Mouse (Mus musculus): ENCODE measurements around the gene Ppp1r15a.
A peak's percentile ranks its signal among the peaks of the same experiment; 100 is the strongest.
"Not testable (repeated sequence)": the region's sequence is repeated elsewhere in the genome, so short reads cannot be mapped to it uniquely, and the experiment has no call there.

Gene Ppp1r15a

DNA sequence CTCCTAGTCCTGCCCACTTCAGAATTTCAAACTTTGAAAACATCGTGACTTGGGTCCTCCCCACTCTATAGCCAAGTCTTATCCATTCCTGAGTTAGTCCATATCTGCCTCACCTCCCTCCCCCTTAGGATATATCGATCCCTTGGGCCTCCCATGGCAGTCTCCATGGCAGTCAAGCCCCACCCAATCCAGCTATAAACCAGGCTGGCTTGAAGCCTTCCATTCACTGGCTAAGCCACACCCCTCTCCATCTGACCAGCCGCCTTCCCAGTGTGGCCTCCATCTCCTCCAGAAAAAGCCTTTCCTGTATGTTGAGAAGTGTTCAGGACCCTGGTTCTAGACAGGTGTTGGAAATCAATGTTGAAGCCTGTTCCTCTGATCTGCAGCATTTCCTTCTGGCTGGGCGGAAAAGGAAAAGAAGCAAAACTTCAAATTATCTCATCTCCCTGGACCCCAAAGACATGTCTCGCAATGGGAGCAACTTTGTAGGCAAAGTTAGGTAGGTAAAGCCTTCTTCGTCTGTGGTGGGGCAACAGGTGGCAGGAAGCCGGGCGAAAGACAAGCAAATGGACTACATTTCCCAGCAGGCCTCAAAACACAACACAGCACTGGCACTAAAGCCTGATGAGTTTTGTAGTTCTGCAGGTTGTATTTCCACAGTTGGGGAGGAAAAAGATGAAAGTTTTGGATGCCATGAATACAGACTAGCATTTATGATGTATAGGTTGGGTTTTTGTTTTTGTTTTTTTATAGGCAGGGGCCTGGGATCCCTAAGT, 6.5 kb downstream of the Ppp1r15a start:
- DNase-seq (ENCODE audit: low read depth), result peak; percentile 44

DNA sequence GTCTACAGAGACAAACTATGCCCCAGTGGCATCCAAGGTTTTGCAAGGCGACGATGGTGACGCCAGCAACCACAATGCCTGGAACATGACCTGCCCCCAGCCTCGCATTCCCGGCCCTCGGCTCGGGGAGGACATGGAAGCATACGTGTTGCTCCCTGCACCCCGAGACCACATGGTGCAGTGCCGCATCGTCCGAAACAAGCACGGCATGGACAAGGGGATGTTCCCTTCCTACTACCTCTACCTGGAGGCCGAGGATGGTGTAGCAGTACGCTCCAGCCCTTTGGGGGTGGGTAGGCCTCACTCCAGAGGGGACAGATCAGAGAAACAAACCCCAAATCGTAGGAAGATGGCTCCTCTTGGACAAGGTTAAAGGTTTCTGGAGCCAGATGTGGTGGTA, 7.5 kb downstream of the Ppp1r15a start:
- no peak for DNase-seq (ENCODE audit: low read depth)

DNA sequence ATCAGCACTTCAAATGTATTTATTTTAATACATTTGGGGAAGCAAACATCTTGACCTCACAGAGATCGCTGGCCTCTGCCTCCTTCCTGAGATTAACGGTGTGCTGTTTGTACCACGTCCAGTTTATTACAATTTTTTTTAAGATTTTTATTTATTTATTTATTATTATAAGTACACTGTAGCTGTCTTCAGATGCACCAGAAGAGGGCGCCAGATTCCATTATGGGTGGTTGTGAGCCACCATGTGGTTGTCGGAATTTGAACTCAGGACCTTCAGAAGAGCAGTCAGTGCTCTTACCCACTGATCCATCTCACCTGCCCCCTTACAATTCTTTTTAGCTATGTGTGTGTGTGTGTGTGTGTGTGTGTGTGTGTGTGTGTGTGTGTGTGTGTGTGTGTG, 9.2 kb downstream of the Ppp1r15a start:
- DNase-seq (ENCODE audit: low read depth), result not testable (repeated sequence)

DNA sequence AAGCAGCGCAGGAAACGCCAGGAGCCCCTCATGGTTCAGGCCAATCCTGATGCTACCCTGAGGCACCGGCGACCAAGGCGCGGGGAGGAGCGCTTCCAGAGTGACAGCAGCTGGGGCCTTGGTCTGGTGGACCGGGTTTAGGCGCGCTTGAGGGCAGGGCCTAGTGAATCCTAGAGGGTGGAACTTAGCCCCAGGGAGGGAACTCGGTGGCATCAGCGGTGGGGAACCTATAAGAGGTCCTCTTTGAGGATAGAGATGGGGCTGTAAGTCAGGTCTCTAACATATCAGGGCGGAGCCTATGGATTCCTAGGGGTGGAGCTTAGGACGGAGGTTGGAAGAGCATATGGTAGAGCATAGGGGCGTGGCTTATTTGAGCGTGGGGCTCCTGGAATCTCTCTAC, 10.6 kb downstream of the Ppp1r15a start:
- no peak for DNase-seq (ENCODE audit: low read depth)

DNA sequence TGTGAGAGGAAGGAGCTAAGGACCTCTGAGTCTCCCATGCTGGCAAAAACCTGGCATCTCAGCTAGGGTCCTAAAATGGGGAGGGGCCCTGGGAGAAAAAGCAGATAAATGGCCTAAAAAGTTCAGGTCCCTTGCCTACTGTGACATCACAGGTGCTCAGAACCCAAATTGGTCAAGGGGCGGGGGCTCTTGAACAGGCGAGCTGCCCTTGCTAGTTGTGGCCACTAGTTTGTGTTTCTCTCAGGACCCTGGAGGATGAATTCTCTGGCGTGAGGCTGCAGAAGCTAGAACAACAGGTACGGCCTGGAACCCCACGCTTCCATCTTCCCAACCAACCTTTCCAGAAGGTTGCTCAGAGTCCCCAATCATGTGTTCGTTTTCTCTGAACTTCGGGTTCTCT, 11.7 kb downstream of the Ppp1r15a start:
- no peak for DNase-seq (ENCODE audit: low read depth)

DNA sequence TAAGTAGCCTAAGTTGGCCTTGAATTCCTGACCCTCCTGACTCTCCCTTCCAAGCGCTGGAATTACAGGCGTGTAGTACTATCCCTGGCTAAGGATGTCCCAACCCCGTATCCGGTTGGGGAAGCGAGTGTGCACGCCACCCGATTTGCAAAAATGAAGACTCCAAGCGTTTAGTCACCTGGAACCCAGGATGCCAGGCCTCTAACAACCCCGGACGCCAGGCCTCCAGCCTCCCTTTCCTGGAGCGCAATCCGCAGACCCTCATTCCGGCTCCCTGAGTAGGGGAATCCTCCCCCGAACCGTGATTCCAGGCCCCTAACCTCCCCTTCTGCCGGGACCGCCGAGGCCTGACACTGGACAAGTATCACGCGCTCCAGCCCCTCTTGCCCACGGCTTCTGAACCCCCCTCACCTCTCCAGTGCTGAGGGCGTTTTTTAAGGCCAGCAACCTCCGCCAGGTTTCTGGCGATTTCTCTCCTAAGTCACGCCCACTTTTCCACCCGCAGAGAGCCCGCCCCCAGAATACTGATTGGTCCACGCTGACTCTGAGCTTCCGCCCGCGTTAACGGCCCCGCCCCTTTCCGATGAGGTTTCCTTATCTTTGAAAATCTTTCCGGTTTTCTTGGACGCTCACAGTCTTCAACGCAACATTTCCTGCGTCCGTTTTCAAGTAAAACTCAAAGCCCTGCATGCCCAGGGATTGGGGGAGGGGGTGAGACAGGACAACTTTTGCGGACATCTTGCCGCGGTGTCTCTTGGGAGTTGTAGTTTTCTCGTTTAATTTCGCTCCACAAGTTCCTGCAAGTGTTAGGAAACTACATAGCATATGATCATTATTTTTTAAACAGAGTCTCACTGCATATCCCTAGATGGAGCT, 15.9 kb downstream of the Ppp1r15a start, which contains the start of gene Nucb1:
Nucb1 (minus strand) TSS at position 495 of the 876 bp plus-strand sequence.
- DNase-seq (ENCODE audit: low read depth), result peak; percentile 96

DNA sequence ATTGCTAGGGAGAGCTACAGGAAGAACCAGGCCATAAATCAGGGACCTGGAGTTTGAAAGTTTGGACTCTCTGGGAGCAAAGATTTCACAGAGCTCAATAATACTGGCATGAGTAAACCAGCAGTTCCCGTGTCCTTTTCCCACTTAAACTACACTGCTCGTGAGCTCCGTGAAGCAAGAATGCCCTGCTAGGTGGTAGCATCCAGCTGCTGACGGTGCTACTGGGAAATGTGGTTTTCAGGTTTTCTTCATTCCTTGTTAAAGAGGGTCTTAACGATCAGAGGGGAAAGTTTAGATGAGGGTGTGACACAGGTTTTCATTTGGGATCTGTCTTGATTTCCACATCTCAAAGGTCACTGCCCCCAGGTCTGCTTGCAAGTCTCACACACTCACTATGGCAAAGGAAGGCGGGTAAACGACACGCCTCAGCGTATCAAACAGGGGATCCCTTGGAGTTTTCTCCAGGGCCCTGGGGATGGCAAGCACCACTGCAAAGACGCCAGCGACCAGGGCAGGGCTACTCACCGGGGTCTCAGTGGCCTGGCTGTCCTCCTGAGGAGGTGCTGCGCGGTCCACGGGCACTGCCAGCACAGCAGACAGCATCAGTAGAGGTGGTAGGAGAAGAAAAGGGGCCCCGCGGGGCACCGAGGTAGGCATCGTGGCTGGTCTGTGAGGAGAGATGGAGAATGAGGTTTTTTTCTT, 16.7 kb downstream of the Ppp1r15a start:
- DNase-seq (ENCODE audit: low read depth), result no peak

DNA sequence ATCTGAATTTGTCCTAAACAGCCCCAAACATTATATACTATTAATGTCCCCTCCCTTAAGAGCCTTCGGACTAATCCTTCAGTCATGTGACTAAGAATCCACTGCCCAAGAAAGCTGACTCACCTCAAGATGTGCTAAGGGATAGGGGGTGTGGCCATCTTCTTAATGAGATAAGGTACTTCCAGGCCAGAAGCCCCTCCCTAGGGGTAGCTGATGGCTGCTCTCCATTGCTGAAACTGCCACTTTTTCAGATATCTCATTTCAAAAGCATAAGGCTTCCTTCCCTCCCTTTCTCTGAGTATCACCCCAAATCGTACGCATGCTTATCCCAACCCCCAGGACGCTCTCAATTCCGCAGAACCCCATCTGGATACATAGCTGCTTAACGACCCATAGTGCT, 17.5 kb downstream of the Ppp1r15a start:
- DNase-seq (ENCODE audit: low read depth), result no peak

DNA sequence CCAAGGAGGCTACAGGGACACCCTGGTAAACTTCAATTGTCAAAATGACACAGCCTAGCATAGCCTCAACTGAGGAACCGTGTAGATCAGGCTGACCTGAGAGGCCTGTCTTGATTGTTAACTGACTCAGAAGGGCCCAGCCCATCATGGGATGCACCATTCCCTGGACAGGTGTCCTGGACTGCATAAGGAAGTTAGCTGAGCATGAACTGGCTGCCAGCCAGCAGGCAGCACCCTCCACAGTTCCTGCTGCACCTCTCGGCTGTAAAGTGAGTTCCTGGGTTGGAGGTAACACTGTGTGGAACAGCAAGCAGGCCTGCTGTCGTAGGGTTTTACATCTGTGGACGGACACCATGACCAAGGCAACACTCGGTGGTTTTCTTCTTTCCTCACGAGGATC, 18.5 kb downstream of the Ppp1r15a start:
- DNase-seq (ENCODE audit: low read depth), result no peak

DNA sequence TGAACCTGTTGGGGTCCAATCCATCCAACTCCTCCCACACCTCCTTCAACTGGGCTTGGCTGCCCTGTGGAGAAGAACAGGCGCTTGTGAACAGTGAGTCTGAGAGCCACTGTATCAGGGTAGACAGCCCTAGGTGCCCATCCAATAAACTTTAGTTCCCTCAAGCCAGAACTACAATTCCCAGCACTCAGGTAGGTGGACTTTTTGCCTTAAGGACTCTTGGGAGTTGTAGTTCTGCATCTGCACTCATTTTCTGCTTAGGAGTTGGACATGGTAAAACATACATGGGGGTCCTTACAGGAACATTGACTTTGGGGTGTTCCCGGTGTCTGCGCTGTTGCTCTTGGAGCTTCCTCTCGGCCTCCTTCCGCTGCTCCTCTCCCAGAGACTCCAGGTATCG, 27.6 kb downstream of the Ppp1r15a start:
- DNase-seq (ENCODE audit: low read depth), result no peak

DNA sequence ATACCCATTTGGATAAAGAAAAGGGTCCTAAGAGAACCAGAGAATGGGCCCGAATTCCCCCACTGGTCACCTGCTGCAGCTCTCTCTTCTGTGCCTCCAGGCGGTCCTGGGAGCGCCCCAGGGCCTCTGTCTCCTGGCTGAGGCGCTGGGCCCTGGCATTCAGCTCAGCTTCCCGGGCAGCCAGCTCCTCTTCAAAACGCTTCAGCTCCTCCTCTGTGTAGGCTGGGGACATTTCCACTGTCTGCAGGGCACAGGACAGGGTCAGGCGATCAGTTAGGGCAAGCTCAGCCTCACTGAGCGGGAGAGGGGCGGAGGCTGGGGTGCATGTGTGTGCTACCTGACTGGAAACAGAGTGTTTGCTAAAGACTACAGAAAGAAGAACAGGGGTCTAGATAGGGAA, 31.5 kb downstream of the Ppp1r15a start:
- no peak for DNase-seq (ENCODE audit: low read depth)

DNA sequence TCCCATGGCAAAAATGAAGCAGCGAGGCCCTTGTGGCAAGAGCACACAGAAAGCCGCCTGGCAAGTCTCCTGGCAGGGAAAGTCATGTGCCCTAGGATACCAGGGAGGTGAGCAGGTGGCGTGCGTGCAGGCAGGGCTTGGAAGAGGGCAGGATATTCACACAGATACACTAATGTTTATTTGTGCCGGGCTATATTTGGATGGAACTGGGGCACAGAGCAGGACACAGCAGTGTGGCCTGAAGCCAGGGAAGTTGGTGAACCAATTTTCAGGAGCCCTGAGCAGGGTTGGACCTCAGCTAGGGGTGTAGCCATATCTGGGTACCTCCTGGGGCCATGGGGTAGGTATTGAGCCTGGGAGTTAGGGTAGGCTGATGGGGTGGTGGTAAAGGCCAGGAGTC, 33.1 kb downstream of the Ppp1r15a start:
- no peak for DNase-seq (ENCODE audit: low read depth)

DNA sequence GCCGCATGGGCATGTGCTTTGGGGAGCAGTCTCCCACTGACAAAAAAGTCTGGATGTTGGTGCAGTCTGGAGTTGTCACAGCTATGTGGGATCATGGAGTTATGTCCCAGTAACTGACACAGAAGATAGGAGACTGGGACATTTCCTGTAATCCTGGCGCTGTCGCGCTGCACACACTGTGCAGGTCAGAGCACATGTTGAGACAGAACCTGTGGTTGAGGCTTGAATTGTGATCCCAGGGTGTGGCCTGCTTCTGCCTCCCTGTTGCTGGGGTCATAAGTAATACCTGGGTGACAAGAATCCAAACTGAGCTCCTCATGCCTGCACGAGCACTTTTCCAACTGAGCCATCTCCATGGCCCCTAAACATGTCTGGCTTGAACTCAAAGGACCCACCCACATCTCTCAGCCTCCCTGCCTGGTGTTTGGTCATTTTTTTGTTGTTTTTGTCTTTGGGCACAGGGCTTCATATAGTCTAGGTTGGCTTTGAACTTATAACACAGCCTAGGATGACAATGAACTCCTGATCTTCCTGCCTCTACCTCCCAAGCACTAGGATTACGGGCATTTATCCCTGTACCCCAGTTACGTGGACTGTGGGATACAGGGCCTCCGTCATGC, 33.7 kb downstream of the Ppp1r15a start:
- DNase-seq (ENCODE audit: low read depth), result no peak

DNA sequence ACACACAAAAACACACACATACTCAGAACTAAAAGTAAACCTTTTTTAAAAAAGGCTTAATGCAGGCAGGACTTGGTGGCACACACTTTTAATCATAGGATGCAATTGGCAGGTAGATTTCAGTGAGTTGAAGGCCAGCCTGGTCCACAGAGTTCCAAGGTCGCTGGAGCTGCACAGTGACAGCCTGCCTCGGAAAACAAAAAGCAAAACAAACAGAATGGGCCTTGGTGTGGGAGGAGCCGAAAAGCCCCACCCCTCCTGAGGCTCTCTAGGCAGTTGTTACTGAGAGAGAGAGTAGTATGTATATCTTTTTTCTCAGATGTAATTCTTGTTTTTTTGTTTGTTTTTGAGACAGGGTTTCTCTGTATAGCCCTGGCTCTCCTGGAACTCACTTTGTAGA, 34.8 kb downstream of the Ppp1r15a start:
- DNase-seq (ENCODE audit: low read depth), result no peak

DNA sequence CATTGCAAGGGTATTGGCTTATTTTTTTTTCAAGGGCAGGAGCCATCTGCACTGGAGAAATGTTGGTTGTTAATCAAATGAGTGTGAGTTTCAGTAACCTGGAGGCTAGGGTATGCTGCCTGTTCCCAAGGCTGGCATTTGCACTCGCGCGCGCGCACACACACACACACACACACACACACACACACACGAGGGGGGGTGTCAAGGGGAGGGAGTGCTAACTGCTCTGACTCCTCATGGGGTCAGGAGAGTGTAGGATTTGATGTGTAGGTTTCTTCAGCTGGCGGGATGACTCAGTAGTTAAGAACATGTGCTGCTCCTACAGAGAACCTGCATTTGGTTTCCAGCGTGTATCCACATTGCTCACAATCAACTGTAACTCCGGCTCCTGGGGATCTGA, 35.2 kb downstream of the Ppp1r15a start:
- DNase-seq (ENCODE audit: low read depth), result no peak

DNA sequence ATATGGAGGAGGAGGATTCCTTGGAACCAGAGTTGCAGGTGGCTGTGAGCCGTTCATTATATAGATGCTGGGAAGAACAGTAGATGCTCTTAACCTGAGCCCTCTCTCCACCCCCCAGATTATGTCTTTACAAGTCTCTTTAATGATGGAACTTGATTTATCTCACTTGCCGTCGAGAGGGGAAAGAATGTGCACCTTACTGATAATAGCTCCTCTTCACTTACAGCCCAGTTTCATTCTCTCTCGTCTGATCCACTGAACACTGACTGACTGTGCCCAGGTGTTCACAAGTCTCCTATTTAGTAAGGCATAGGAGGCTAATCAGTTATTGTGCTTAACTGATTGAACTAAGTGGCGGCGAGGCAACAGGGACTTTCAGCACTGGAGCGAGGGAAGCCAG, 36.5 kb downstream of the Ppp1r15a start:
- DNase-seq (ENCODE audit: low read depth), result no peak

DNA sequence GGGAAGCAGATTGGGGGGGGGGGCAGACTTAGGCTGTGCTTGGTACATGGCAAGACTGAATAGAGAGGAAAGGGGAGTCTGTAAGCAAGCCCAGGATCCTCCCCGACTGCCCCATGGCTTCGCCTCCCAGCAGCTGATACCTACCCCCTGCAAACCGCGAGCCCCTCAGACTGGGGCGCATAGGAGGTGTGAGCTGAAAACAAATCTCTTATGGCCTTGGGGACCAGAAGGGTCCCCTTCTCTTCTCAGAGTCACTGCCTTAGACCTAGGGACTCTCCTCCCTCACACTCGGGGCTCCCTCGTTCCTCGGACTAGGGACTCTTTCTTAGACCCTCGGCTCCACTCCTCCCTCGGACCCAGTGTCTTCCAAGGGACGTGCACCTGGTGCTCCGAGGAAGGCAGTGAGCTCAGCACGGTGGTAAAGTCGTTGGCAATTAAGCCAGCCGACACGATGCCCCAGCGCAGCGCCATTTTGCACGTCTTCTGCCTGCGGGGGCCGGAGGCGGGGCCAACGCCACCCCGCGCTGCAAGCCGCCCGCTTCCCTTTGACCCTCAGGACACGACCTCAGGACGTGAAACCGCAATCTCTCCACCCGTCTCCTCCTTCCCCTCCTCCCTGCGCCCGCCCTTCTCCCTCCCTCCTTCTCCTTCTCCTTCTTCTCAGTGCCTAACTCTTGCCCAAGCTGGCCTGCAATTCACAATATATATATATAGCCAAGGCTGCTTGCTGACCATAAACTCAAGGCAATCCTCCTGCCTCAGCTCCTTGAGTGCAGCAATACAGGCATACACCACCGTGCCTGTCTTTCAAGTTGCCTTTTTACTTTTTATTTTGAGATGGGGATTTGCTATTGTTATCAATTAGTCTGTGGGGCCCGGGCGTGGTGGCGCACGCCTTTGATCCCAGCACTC, 37.5 kb downstream of the Ppp1r15a start, which contains the start of gene Dhdh:
Dhdh (minus strand) TSS at position 513 of the 912 bp plus-strand sequence.
- peak; percentile 43 for DNase-seq (ENCODE audit: low read depth)

DNA sequence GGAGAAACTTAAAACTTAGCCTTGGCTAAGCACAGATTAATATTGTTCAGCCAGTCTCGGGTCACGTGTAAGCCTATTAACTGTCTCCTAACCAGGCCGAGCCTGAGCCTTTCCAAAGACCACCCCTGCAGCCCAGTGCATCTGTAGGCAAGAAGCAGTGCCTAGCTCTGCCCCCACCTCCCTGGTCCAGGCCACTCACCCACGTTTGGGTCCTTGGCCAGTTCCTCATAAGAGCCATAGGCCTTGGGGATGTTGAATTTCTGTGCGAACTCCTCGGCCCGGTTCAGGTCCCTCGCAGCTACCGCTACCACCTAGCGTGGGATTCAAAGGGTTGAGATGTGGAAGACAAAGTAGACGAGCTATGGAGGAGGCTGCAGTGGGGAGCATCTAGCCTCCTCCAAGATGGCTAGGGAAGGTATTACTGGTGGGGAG, 38.2 kb downstream of the Ppp1r15a start:
- no peak for DNase-seq (ENCODE audit: low read depth)

DNA sequence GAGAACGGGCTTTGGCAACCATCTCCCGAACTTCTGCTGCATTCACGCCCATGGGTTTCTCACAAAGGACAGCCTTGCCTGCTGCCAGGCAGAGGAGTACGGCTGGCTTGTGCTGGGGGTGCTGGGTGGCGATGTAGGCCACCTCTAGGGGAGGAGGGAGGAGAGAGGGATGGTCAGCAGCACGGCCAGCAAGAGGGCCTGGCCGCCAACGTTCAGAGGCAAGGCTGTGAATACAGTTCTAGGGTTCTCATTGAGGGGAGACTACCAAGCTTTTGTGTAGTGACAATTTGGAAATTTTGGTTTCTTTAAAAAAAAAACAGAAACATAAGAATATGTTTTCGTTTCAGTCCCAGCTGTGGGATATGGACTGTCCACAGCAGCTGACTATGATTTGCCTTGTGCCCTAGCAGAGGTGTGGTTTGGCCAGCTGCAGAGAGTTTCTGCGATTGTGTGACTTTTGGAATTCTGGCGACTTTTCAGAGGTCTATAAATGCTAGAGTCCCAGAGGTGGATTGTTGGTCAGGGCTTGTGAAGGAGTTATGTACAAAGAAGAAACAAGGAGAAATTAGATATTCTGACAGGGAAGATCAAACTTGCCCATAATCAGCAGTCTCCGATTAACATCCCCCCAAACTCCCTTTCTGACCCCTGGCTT, 39.2 kb downstream of the Ppp1r15a start, which contains the start of gene Gm45808:
Gm45808 (minus strand) TSS at position 51 of the 655 bp plus-strand sequence.
- no peak for DNase-seq (ENCODE audit: low read depth)

DNA sequence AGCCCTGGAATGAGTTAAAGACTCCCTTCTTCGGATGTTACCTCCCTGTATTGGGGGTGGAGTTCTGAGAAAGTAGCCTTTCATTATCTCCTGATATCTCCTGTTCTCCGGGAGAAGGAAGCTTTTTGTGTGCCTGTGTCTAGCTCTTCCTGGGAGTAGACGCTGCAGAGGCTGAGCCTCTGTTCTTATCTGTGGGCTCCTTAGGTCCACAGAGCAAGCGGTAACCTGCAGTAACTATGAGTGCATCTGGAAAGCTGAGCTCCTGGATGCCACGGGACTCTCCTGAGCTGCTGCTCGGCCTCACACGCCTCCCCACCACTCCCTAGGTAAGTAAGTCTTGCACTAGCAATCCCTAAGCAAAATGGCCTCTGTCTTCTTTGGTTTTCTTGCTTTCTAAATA, 39.9 kb downstream of the Ppp1r15a start:
- no peak for DNase-seq (ENCODE audit: low read depth)
